Mouse (Mus musculus) frontal cortex, postnatal 36 days (tissue): ENCODE measurements around the gene Apmap.
"Not testable (repeated sequence)": the region's sequence is repeated elsewhere in the genome, so short reads cannot be mapped to it uniquely, and the experiment has no call there.

Source experiments
- DNase-seq, 2 experiments: peaks; one replicate each; pipeline ENCODE4 v3.0.0; 2022; ENCODE audit warnings: low spot score in 2 of 2

The Apmap gene

DNA sequence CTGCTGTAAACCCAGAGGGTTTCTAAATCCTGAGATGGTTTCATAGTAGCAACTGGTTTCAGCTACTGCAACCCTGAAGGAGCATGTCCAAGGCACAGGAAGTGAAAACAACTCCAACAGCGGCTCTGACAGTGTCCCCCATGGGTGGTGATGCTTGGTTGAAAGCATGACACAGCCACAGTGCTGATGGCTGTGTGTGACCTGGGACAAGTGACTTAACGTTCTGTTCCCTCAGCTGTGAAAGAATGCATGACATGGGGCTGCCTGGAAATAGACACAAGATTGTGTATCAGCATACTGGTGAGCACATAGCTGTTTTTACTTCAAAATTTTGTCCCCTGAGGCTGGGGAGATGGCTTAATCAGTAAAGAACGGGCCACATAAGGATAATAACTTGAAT, 13.3 kb upstream of the Apmap start:
- no peak for DNase-seq

DNA sequence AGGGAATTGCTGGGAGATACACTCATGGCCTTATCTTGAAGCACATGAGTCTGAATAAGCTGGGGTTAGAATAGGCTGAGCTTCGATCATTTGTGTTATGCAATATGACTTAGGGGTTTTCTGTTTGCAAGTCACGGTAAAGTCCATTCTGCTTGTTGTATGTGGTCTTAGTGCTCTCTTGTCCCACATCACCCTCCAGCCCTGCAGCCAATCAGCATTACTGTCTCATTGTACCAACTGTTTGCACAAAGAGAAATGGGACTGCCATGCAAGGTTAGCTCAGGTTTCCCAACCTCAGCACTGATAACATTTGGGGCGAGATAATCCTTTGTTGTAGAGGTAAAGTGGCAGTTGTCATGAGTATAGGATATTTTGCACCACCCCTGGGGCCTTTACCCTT, 1.7 kb upstream of the Apmap start:
- no peak for DNase-seq

DNA sequence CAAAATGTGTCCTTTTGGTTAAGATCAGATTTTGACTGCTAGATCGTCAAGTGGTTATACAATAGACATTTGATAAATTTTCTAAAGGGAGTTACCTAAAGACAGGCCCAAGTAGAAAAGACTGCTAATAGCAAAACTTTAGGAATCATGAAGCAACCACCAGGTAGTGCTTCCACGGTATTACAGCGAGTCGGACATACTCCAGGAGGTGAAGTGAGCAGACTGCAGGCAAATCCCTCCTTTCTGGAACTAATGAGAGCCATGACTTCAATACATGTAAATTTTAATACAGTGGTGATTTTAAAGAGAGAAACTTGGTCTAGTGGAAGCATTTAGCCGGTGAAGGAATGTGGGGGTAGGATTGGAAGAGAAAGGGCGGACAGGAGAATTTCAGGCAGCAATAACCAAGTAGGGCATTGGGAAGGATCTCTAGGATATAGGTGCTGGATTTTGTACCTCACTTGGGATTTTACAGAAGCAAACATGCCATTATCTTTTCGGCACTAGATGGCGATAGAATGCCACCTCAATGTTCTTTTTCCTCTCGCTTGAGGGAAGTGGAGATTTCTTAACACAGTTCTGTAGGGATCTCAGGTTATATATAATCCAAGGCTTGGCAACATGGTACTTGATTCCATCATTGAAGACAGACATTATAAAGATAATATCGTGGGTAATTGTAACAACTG, 649 bp upstream of the Apmap start:
- peak; percentile 66 to 90 for DNase-seq

DNA sequence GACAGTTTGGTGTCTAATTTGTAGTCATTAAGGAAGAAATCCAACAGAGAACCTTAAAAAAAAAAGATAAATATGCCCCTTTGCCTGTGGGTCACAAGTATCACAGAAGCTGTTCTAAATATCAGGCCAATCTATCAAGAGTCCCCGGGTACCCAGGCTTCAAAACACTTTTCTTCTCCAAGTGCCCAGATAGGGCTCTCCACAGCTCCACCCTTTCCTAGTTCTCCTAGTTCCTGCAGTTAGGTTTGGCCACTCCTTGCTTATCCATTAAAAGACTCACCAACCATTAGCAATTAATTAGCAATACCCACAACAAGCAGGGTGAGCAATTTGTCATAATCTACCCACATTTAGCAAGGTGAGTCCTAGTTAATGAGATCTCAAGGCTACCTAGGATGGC, 1.3 kb downstream of the Apmap start:
- DNase-seq, result no peak

DNA sequence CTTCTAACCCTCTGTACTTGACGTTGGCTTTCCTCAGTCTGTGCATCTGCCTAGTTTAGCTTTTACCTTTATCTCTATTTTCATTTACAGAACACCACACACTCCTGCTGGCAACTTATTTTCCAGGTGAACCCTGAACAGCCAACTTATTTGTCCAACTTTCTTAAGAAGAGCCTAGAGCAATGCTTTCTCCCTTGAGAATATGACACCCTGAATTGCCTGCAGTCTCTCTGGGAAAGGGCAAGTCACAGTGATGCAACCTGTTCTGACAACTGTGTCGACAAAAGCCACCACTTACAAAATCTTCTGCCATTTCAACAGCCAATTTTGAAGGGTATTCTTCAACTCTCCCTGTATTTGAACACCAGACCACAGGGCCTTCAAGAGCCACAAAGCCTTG, 3.6 kb downstream of the Apmap start:
- no peak for DNase-seq

DNA sequence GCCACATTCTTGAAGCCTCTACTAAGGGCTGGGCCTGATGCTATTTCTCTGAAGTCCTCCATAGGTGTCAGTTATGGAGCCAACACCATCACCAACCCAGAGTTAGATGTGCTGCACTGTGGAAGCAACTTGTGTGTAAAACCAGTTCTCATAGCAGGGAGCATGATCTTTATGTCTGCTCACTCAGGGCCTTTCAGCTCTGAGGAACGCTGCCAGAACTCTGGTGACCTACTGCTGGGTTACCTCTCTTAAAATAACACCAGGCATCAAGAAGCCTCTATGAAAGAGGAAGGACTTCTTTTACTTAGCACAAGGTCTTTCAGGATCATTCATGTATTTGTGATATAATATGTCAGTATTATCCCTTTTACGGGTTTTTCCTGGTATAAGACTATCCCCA, 6.2 kb downstream of the Apmap start:
- no peak for DNase-seq

DNA sequence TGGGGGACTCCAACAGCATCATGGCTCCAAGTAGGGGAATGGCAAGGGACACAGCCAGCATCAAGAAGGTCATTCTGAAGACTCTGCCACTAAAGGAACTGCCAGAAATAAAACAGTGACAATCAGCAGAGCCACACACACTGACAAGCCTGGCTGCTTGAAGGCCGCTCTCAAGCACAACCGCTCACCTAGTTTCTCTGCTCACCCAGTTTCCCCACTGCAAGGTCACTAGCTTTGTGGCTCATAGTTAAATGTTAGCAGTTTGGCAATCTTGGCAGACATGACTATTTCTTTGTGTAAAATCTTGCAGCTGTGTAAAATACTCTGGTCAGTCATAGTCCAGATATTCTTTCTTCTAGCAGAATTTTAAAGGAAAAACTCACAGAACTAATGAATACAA, 8.1 kb downstream of the Apmap start:
- no peak for DNase-seq

DNA sequence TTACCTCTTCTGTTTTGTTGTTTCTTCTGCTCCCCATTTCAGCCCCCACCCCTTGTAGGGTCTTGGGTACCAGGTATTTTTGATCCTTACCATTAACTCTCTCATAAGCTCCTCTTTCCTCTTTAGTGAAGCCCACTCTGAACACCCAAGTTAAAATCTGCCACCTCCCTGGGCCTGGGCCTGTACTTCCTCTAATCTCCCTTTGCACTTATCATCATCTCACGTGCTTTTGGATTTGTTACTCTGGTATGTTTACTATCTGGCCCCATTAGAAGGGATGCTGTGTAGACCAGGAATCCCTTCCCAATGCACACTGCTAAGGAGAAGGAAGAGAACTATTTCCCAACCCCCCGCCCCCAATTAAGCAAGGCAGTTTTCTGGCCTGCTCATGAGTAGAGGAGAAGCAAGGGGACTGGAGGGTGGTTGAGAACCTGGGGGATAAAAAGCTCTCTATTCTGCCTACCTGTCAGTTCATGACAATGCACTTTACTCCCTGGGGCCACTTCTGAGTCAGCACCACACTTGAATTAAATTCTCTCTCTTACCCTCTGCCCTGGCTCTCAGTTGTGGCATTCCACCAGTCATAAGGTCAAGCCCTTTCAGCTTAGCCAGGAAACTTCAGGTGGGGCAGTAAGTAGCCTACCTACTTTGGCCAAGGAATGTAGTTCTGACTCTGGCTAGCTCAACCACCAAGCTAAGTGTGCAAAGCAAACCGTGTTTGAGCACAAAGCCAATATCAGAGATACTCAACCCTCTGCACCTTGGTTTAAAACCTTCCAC, 12.8 kb downstream of the Apmap start:
- DNase-seq, result no peak

DNA sequence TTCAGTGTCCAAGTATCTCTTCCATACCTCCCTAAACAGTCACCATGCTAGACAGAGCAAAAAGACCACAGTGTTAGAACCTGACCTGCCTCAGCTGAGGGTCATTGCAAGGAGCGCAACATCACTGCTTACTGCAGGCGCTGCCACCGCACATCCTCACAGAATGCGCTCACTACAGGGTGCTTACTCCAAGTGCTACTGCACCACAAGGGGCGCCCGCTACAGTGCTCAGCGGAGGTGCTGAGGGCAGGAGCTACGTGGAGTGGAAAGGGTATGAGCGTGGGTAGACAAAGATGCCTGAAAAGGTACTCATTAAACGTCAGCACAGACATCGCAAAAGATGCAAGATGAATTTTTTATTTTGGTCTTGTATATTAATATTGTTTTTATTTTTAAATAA, 19.3 kb downstream of the Apmap start:
- no peak for DNase-seq

DNA sequence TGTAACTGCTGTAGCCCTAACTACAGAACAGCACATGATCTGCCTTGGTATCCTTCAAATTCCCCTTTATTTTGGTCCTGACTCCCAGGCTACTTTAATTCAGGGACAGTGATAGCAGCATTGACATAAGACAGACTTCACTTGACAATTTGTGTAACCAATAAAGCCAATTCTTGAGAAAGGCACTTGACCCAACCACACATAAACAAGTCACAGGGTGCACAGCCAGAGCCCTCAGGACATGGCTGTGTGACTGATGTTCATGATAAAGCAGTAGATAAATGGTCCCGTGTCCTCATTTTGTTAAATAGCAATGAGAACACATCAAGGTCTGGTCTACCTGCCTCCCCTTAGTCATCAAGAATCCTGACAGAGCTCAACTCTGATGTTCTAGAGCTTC, 28.7 kb downstream of the Apmap start:
- DNase-seq, result no peak

DNA sequence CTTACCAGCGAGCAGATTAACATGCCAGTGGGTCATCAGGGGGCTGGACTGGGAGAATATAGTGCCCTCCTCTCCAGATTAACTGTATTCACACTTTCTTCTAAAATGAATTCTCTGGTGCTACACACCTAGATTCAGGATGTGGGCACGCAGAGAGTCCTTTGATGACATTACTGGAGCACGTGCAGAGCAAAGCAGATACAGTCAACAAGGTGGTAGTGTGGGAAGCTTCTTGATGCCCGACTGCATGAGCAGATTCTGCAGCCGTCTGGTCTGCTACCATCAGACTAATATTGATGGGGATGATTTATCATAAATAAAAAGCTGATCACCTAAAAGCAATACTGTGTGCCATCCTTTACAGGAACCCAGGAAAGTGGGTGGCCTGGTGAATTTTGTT, 29.8 kb downstream of the Apmap start:
- no peak for DNase-seq

DNA sequence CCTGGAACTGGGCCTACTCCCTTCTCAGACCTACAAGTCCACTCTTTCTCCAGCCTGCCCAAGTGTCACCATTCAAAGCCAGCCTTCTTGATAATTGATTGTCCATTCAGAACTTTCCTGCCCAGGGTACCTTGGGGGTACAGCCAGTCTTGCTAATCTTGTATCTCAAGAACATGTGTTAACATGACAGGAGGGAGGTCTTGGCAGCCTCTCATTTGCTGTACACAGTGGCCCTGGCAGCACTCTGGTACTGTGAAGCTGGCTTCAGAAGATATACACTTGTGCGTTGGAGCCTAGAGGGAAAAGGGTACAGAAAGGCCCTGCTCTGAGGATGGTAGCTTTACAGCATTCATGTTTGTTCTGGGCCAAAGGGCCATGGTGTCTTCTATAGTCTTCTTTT, 32.1 kb downstream of the Apmap start:
- no peak for DNase-seq

DNA sequence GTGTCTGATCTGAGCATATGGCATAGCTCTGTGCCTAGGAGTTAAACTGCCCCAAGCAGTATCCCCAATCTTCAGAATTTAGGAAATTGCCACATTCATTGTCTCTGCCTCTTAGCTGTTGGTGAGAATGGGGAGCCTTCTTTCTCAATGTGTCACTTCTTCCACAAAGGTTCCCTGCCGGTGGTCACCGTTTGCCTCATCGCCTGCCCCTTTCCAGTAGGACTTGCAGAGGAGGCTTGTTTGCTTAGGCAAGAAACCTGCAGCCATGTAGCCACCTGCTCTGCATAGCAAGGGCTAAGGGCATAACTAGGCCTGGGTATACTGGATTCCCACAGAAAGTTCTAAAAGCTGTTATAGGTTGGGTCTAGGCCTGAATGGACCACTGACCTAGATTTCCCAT, 35.9 kb downstream of the Apmap start:
- no peak for DNase-seq

DNA sequence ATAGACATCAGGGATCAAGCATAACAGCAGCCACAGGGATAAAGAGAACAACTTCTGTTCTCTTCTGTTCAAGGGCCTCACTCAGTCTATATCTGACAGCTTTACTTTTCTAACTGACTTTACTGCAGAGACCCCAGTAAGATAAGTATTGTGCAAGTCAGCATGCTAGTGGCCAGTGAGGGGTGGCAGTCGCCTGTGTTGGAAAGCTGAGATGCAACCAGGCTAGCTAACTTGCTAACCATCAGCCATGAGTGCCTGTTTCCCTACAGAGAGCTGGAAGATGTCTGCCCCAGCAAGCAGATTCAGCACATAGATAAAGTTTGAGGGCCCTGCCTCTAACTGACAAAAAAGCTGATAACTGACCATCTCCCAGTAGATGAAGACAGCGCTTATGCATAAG, 37.6 kb downstream of the Apmap start:
- DNase-seq, result no peak

DNA sequence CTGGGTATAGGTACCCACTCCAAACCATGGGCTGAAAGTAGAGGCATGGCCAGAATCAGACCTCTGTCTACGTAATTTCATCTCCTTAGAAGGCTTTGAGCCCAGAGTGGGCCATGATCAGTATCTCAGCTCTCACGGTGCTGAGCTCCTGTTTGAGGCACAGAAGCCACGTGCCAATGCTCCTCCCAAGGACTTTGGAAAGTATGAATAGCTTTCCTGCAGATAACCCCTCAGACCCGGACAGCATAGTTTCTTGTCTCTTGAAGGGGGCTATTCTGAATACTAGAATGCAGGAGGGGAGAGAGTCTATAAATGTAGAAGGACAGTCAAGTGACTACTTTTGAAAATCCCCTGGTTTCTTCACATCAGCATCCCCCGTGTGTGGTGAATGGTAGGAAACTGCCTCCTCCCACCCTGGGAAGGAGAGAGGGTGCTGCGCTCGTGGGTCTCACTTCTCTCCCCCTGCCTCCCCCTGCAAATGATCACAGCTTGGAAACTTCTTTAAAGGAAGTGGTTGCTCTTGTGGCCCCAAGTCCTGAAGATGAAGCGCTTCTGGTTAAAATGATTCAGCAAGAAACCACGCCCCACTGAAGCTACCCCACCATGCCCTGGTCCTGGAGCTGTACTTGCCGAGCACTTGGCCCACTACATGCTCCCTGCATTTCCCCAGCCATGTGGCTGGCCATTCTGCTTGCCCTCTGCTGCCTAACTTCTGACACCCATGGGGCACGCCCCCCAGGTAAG, 38.3 kb downstream of the Apmap start, which contains the start of gene Cst7:
Cst7 (plus strand) TSS at position 569 of the 744 bp plus-strand sequence.
- no peak for DNase-seq

DNA sequence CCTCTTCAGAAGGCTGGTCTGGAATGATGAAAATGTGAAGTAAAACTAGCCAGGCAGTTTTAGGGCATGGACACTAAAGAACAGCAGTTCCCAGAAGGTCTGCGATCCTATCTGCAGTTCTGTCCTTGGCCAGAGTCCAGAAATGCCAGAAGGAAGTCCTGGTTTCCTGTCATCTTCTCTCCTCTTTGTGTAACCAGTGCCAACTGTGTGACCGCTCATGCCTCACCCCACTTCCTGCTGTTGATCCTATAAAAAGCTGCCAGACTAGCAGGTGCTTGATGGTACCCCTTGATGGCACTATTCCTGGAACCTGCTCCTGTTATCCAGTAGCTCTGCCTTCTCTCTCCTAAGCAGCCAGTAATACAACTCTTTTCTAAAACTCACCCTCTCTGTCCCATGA, 41.3 kb downstream of the Apmap start:
- no peak for DNase-seq

DNA sequence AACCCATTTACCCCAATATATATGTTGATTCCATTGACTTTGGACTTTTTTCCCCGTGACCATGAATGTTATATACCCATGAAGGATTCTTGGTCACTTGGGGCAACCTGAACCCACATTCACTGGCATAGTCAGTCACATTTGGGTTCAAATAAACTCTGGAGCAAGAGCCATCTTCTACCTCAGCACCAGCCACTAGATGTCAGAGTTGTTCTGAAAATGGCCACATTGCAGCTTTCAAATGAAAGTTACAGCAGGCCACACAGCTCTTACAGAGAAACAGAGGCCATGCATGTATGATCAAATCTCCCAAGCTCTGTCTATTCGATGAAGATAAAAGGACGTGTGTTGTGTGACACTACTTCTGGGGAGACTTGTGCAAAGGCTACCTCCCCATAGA, 49.8 kb downstream of the Apmap start:
- peak in 1 of 2 experiments; percentile 64 for DNase-seq

DNA sequence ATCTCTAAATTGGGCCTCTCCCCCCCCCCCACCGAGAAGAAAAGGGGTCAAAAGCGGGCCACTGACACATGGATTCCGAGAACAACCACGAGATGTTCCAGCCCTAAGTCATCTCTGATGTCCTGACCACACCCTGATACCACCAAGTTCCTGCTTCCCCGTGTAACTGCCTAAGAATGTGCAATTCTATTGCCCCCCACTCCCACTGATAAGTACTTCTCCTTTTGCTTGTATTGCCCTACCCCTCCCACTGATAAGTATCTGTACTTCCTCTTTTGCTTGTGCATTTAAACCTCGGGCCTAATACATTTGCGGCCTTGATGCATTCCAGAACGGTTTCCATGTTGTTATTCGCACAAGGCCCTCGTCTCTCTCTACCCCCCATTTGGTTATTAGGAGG, 58.8 kb downstream of the Apmap start:
- not testable (repeated sequence) for DNase-seq
